Mouse (Mus musculus) lung, embryonic 14.5 days (tissue): ENCODE data around the gene Tmem132c. TPM values are rescaled to one million over a fixed set of nuclear protein-coding genes. Genes with fewer than 3 reads are reported as not detected.

ENCODE experiments used
- ATAC-seq: fragments of 200-750 bp; cut with Nextera tagmentation; 2 replicates; pipeline ENCODE4 v1.8.0; 2017; ENCODE audit warnings: mild to moderate bottlenecking, moderate TSS enrichment, moderate library complexity; ENCODE audit not compliant: insufficient read depth
- DNase-seq: peaks from one replicate; pipeline ENCODE4 v3.0.0-alpha.2; 2015
- H3K27ac ChIP-seq: fragments of 300-500 bp; sonication (generic); 2 replicates; pipeline ENCODE4 v1.5.1; 2014; ENCODE audit warnings: low read depth, mild to moderate bottlenecking, moderate library complexity
- H3K27me3 ChIP-seq: fragments of 300-500 bp; sonication (generic); 2 replicates; pipeline ENCODE4 v1.6.1; 2014; ENCODE audit warnings: low read length, control low read depth; ENCODE audit not compliant: insufficient read depth
- H3K36me3 ChIP-seq: fragments of 300-500 bp; sonication (generic); 2 replicates; pipeline ENCODE4 v1.6.1; 2014; ENCODE audit warnings: control low read depth; ENCODE audit not compliant: insufficient read depth
- H3K4me1 ChIP-seq: fragments of 300-500 bp; sonication (generic); 2 replicates; pipeline ENCODE4 v1.6.1; 2014; ENCODE audit warnings: antibody characterized with exemption, control low read depth; ENCODE audit not compliant: insufficient read depth
- H3K4me2 ChIP-seq: fragments of 300-500 bp; sonication (generic); 2 replicates; pipeline ENCODE4 v1.6.1; 2014; ENCODE audit warnings: mild to moderate bottlenecking
- H3K4me3 ChIP-seq: fragments of 300-500 bp; sonication (generic); 2 replicates; pipeline ENCODE4 v1.5.1; 2014; ENCODE audit warnings: low read depth, low read length
- H3K9ac ChIP-seq: fragments of 300-500 bp; sonication (generic); 2 replicates; pipeline ENCODE4 v1.6.1; 2014
- H3K9me3 ChIP-seq: fragments of 300-500 bp; sonication (generic); 2 replicates; pipeline ENCODE4 v1.6.1; 2016; ENCODE audit warnings: low read depth, low read length, control low read depth
- CTCF ChIP-seq: IDR thresholded peaks from 2 replicates; pipeline ENCODE4 v1.5.1; 2016; ENCODE audit warnings: antibody characterized with exemption, low read depth
- WGBS: fragments of 180-500 bp; shearing (Covaris S2); extraction: QIAGEN DNeasy Blood & Tissue Kit; methylation state at CpG from one replicate; pipeline ENCODE4 v1.1.7; 2014; 5-methylcytosine and 5-hydroxymethylcytosine counted together
- polyA plus RNA-seq: library from polyadenylated mRNA; unstranded; fragments of >200 nt; fragmentation: Nextera tagmentation; extraction: Ambion mirVana; gene quantifications from 2 replicates; pipeline ENCODE4 v1.2.1, GENCODE M21; 2014

The Tmem132c gene
- 23.3 and 28.5 TPM in 2 replicates for polyA plus RNA-seq

DNA sequence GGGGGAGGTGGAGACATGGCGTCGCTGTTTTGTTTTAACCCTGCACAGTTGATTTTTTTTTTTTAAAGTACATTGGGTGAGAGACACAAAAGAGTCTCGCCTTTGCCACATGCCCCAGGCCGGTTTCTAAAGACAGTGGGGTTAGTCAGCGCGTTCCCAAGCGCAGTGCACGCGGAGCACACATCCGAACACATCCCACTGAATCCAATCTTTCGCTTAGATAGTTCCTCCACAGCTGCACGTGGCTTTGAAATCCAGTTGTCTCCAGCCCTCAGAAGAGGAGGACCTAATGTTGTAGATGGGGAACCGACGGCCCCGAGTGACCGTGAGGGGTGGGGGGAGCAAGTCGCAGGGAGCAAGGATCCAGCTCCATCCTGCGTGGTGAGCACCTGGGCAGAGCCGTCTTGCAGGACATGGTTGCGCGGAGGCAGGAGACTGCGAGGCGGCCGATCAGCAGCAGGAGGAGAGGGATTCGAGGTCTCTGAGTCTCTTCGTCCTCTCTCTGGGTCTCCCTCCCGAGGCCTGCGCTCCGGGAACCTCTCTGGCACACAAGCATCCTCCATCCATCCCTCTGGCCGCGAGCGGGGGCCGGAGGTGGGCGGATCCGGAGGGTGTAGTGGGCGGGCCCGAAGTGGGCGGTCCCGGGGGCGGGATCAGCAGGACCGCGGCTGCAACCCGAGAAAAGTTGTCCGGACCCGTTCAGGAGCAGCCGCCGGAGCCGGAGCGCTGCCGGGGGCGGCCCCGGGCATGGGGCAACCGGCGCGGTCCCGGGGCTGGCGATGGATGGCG, at the start of gene Tmem132c:
Gene Tmem132c, plus strand, starts transcription at position 673 of the 789 bp plus-strand sequence.
- Histone ChIP-seq H3K36me3 (no peaks in the 10 kb centered on the region), H3K4me2 (peak within 1 kb of the TSS; percentile 71), H3K4me1 (0 out of 2 replicates have a peak, but pooled peaks cover 3% of the 10 kb centered on the region), H3K9ac (peak within 1 kb of the TSS; percentile 65), H3K9me3 (no peaks in the 10 kb centered on the region), H3K27ac (peak within 1 kb of the TSS; percentile 73; the same call in 1 of the 2 replicates), H3K4me3 (peak within 1 kb of the TSS; percentile 73), H3K27me3 (0 out of 2 replicates have a peak, but pooled peaks cover 6% of the 10 kb centered on the region)
- under 1% methylated on average over 58 of the region's 58 CpGs for WGBS
- ATAC-seq (peak; percentile 94), DNase-seq (peak; percentile 95)
- no peak for TF ChIP-seq CTCF

DNA sequence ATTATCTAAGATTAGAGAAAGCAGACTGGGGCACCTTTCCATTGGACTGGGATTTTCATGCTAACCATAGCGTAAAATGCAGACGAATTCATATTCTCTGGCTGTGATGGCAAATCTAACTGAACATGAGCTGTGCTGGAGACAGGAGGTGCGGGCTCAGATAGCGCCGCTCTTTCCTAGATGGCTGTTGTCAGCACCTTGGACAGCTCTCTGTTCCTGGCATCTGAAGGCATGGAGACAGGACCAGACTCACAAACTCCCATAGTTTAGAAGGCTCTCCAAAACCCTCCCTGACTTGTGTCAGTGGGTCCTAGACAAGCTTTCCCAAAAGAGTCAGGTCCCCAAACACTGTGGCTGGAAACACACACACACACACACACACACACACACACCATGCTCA, 49.7 kb upstream of the Tmem132c start:
- no peak overlapping the region for H3K27ac ChIP-seq
- H3K4me2 ChIP-seq, result no peak overlapping the region
- no peak overlapping the region for H3K4me3 ChIP-seq
- no peak for TF ChIP-seq CTCF
- no peak overlapping the region for H3K9ac ChIP-seq
- ATAC-seq (no peak), DNase-seq (peak; percentile 91)
- 24% methylated on average over 5 of the region's 5 CpGs for WGBS
- H3K36me3 ChIP-seq, result no peaks in the 10 kb centered on the region
- peaks cover 3% of the 10 kb centered on the region; the same call in 1 of the 2 replicates for H3K9me3 ChIP-seq
- H3K27me3 ChIP-seq, result no peaks in the 10 kb centered on the region
- no peaks in the 10 kb centered on the region for H3K4me1 ChIP-seq

DNA sequence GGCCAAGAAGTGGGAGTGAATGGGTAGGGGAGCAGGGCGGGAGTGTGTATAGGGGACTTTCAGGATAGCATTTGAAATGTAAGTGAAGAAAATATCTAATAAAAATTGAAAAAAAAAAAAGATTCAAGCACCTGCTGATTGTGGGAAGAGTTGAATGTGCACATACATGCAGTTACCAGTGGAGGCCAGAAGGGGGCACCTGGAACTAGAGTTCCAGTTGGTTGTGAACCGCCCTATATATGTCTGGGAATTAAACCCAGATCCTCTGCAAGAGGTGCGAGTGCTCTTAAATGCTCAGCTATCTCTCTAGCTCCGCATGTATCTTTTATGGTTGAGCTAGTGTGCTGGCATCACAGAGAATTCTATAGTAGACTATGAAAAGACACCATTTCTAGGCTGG, 42.8 kb upstream of the Tmem132c start:
- H3K4me3 ChIP-seq, result no peak overlapping the region
- no peak overlapping the region for H3K4me2 ChIP-seq
- H3K36me3 ChIP-seq, result no peaks in the 10 kb centered on the region
- peak; percentile 47 for DNase-seq
- peak; percentile 59 for TF ChIP-seq CTCF
- 47% methylated on average over 4 of the region's 4 CpGs for WGBS
- H3K27ac ChIP-seq, result no peak overlapping the region
- H3K4me1 ChIP-seq, result no peaks in the 10 kb centered on the region
- no peak overlapping the region for H3K9ac ChIP-seq
- H3K9me3 ChIP-seq, result no peaks in the 10 kb centered on the region
- H3K27me3 ChIP-seq, result no peaks in the 10 kb centered on the region
- ATAC-seq, result no peak

DNA sequence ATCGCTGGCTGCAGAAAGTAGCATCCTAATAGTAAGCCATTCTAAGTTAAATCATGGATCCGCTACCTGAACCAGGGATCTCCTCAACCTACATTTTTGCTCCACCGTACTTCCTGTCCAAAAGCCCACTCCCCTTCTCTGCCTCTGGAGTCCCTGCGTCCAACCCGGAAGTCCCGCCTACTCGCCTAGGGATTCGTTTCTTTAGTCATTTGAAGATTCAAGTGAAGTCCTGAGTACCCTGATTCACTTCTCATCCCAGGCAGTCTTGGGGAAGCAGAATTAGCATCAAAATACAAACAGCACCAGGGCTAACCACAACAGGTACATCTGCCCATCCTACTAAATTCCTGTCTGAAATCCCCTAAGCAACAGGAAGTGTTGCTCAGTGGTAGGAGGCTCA, 36.7 kb upstream of the Tmem132c start:
- Histone ChIP-seq H3K27ac (no peak overlapping the region), H3K9ac (no peak overlapping the region), H3K4me1 (no peaks in the 10 kb centered on the region), H3K27me3 (no peaks in the 10 kb centered on the region), H3K36me3 (no peaks in the 10 kb centered on the region), H3K4me2 (no peak overlapping the region), H3K4me3 (no peak overlapping the region), H3K9me3 (0 out of 2 replicates have a peak, but pooled peaks cover 3% of the 10 kb centered on the region)
- 82% methylated on average over 8 of the region's 8 CpGs for WGBS
- TF ChIP-seq CTCF, result no peak
- no peak for ATAC-seq
- DNase-seq, result no peak

DNA sequence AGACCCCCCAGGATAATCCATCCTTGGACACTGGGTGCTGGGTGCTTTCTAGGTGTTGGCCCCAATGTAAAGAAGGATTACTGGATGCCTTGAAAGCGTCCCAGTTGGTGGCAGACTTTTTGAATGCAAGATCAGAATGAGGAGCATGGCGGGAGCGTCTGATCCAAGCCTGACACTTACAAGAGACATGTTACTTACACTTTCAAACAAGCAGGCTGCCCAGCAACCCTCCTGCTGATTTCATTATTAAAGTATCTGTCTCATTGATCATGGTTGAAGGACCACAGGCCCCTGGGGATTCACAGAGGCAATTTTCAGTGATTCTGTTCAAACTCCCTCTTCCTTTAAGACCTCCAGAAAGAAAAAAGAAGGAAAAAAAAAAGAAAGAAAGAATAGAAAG, 25.2 kb upstream of the Tmem132c start:
- Histone ChIP-seq H3K9me3 (no peaks in the 10 kb centered on the region), H3K4me2 (no peak overlapping the region), H3K9ac (no peak overlapping the region), H3K36me3 (no peaks in the 10 kb centered on the region), H3K4me1 (no peaks in the 10 kb centered on the region), H3K27me3 (no peaks in the 10 kb centered on the region), H3K4me3 (no peak overlapping the region), H3K27ac (no peak overlapping the region)
- DNase-seq, result no peak
- TF ChIP-seq CTCF, result no peak
- ATAC-seq, result no peak
- WGBS, result 56% methylated on average over 3 of the region's 3 CpGs

DNA sequence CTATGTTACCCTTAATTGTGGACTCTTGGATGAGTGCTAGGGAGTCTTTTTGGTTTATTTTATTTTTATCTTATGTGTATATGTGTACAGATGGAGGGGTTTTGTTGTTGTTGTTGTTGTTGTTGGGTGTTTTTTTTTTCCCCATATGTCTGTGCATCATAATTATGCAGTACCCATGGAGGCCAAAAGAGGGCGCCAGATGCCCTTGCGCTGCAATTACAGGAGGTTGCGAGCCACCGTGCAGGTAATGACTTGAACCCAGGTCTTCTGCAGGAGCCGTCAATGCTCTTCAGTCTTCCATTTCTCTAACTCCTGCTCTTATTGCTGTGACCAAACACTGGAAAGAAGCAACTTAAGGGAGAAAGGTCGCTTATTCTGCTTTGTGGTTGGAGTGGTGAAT, 23.9 kb upstream of the Tmem132c start:
- peak; percentile 13 for DNase-seq

DNA sequence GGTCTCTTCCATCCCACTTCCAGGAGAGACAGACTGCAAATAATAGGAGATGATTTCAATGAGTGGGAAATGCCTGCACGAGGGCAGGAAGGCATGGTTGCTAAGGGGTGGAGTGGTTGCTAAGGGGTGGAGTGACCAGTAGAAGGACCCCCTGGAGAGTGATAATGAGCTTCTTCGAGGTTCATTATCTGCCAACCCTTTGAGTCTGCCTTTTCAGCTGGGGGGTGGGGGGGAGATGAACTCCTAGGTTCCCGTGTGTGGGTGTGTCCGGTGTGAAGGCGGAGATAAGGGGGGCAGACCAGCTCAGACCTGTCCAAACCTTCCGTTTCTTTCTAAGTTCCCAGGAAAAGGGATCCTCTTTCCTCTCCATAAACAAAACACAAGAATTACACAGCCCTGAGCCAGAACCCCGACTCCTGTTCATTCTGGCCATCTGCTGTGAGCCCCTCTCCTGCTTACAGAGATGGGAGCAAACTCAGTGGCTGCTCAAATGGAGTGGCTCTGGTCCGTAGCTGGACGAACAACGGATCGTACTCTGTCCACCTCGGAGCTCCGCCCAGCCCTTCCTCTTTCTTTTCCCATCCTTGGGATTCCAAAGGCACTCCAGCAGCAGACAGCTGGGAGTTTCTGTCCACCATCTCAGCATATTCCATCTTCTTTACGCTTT, 13.5 kb upstream of the Tmem132c start:
- peak; percentile 34 for DNase-seq
- peak; percentile 53 for ATAC-seq
- H3K9ac ChIP-seq, result no peak overlapping the region

More for the DNA sequence above, 23.9 kb upstream of the Tmem132c start:
- ATAC-seq, result no peak
- H3K27me3 ChIP-seq, result no peaks in the 10 kb centered on the region
- WGBS, result 64% methylated on average over 6 of the region's 6 CpGs
- H3K4me2 ChIP-seq, result no peak overlapping the region
- H3K9me3 ChIP-seq, result no peaks in the 10 kb centered on the region
- no peak overlapping the region for H3K4me3 ChIP-seq
- no peak overlapping the region for H3K27ac ChIP-seq
- H3K36me3 ChIP-seq, result no peaks in the 10 kb centered on the region
- no peak overlapping the region for H3K9ac ChIP-seq
- H3K4me1 ChIP-seq, result no peaks in the 10 kb centered on the region
- peak; percentile 52 for TF ChIP-seq CTCF

More for the DNA sequence above, 13.5 kb upstream of the Tmem132c start:
- no peak overlapping the region for H3K27ac ChIP-seq
- WGBS, result 4% methylated on average over 14 of the region's 14 CpGs
- peak overlapping the region; percentile 56 for H3K4me2 ChIP-seq
- no peak for TF ChIP-seq CTCF
- H3K36me3 ChIP-seq, result no peaks in the 10 kb centered on the region
- H3K9me3 ChIP-seq, result no peaks in the 10 kb centered on the region
- H3K4me3 ChIP-seq, result peak overlapping the region; percentile 16
- no peaks in the 10 kb centered on the region for H3K27me3 ChIP-seq
- no peaks in the 10 kb centered on the region for H3K4me1 ChIP-seq
